Mouse (Mus musculus) heart, embryonic 11.5 days (tissue): ENCODE measurements at regions not wholly inside any gene's neighbourhood (a gene's known extent, or its start where the extent isn't known, plus 50 kb on each side); places are given as distances from the start of the nearest gene placed in this dataset.
"Not testable (repeated sequence)": the region's sequence is repeated elsewhere in the genome, so short reads cannot be mapped to it uniquely, and the experiment has no call there.

ENCODE experiments used
- ATAC-seq: fragments of 200-750 bp; cut with Nextera tagmentation; replicated peaks from 2 replicates; pipeline ENCODE4 v1.8.0; 2017; ENCODE audit warnings: moderate library complexity; ENCODE audit not compliant: insufficient number of reproducible peaks, low FRiP score, low TSS enrichment
- H3K27ac ChIP-seq: fragments of 300-500 bp; sonication (generic); 2 replicates; pipeline ENCODE4 v1.5.1; 2014; ENCODE audit warnings: mild to moderate bottlenecking, low read depth, low read length
- H3K27me3 ChIP-seq: fragments of 300-500 bp; sonication (generic); 2 replicates; pipeline ENCODE4 v1.6.1; 2014; ENCODE audit warnings: mild to moderate bottlenecking, low read length, mixed read lengths; ENCODE audit not compliant: control insufficient read depth, insufficient read depth
- H3K36me3 ChIP-seq: fragments of 300-500 bp; sonication (generic); 2 replicates; pipeline ENCODE4 v1.6.1; 2014; ENCODE audit warnings: mild to moderate bottlenecking, low read length, moderate library complexity, mixed read lengths; ENCODE audit not compliant: control insufficient read depth, insufficient read depth
- H3K4me1 ChIP-seq: fragments of 300-500 bp; sonication (generic); 2 replicates; pipeline ENCODE4 v1.6.1; 2014; ENCODE audit warnings: low read length; ENCODE audit not compliant: control insufficient read depth, insufficient read depth
- H3K4me2 ChIP-seq: fragments of 300-500 bp; sonication (generic); 2 replicates; pipeline ENCODE4 v1.6.1; 2014; ENCODE audit warnings: mild to moderate bottlenecking, moderate library complexity
- H3K4me3 ChIP-seq: fragments of 300-500 bp; sonication (generic); 2 replicates; pipeline ENCODE4 v1.5.1; 2014; ENCODE audit warnings: low read depth, low read length
- H3K9ac ChIP-seq: fragments of 300-500 bp; sonication (generic); 2 replicates; pipeline ENCODE4 v1.6.1; 2014; ENCODE audit warnings: mild to moderate bottlenecking, low read depth, low read length, moderate library complexity
- H3K9me3 ChIP-seq: fragments of 300-500 bp; sonication (generic); replicated peaks from 2 replicates; pipeline ENCODE4 v1.6.1; 2016; ENCODE audit warnings: low read length; ENCODE audit not compliant: control insufficient read depth
- WGBS: fragments of 180-500 bp; shearing (Covaris S2); extraction: QIAGEN DNeasy Blood & Tissue Kit; methylation state at CpG from one replicate; pipeline ENCODE4 v1.1.7; 2014; ENCODE audit not compliant: insufficient replicate concordance; 5-methylcytosine and 5-hydroxymethylcytosine counted together

DNA sequence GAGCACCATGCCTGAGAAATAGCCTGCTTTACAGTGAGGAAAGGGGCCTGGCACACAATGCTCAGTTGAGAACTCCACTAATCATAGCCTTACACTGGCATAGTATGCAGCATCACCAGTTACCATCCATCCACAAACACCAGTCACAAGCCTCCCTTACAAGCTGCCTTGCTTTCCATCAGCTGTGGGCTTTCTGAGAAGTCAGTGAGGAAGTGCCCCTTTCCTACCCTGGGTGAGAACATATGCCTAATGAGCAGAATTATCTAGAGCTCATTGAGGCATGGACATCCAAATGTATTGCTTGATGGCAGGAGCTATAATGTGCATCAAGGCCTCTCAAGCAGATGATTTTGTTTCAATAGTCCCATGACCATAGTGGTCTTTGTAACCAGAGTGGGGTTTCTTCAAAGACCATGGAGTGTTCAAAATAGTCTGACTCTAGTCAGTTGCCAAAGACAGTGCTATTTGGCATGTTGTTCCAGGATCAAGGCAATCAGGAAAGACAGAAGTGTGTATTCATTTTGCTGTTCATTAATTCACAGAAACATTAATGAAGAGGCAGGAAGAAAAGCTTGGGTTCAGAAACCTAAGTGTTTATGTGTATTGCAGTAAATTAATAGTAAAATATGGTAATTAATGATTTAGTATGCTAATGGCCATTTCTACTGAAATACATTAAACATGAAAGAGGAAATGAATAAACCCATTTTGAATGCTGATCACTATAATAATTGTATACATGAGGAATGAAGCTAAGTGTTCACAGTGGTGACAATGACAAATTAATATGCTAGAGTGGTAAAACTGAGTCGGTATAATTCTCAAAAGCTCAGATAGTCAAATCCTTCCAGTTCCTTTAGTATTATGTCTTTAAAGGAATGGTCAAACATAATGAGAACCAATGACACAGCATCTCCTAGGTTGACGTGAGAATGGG is 184.2 kb upstream of the Ugt8a start:
- Histone ChIP-seq H3K27me3 (no peaks in the 10 kb centered on the region), H3K4me1 (no peaks in the 10 kb centered on the region), H3K4me3 (no peak overlapping the region), H3K36me3 (no peaks in the 10 kb centered on the region), H3K9ac (no peak overlapping the region), H3K4me2 (no peak overlapping the region), H3K27ac (no peak overlapping the region), H3K9me3 (no peaks in the 10 kb centered on the region)
- WGBS, result 74% methylated on average over 2 of the region's 2 CpGs
- ATAC-seq, result no peak

DNA sequence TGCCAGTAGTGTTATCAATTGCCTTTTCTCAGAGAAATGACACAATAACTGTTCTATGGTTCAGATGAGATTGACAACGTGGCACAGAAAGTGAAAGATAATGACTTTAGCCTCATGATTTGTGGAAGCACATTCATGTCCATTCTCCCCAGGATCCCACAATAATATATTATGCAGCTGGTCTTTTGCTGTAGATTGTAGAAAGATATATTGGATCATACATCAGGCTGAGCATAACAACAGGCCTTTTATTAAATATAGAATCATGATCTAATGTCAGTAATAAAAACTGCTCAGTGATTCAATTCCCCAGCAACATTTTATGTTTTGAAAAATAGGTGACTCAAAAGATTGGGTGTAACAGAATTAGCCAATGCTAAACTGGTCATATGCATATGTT is 196.9 kb upstream of the Arsj start:
- H3K4me3 ChIP-seq, result no peak overlapping the region
- H3K9me3 ChIP-seq, result no peaks in the 10 kb centered on the region
- WGBS, result 78% methylated on average over 1 of the region's 1 CpGs
- no peaks in the 10 kb centered on the region for H3K27me3 ChIP-seq
- no peaks in the 10 kb centered on the region for H3K36me3 ChIP-seq
- H3K27ac ChIP-seq, result no peak overlapping the region
- H3K4me2 ChIP-seq, result no peak overlapping the region
- no peaks in the 10 kb centered on the region for H3K4me1 ChIP-seq
- no peak for ATAC-seq
- H3K9ac ChIP-seq, result no peak overlapping the region

DNA sequence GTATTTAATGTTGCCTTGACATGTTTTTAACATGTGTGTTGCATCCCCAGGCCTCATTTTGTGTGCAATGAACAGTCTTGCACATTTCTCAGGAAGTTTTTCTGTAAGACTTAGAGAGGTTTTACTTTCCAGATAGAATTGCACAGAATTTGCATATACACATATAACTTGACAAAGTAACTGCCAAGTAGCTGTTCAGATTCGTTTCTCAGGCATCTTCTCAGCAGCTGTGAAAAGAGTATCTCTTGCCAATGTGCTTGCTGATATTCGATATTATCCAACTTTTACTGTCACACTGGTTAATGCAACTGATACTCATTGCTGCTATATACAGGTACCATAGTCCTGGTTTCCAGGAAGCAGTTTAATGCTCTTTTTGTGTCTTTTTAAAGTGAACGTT is 154.5 kb upstream of the Arsj start:
- Histone ChIP-seq H3K4me2 (no peak overlapping the region), H3K27me3 (no peaks in the 10 kb centered on the region), H3K9ac (no peak overlapping the region), H3K4me3 (no peak overlapping the region), H3K9me3 (no peaks in the 10 kb centered on the region), H3K36me3 (no peaks in the 10 kb centered on the region), H3K4me1 (no peaks in the 10 kb centered on the region), H3K27ac (no peak overlapping the region)
- no peak for ATAC-seq
- 77% methylated on average over 3 of the region's 3 CpGs for WGBS

DNA sequence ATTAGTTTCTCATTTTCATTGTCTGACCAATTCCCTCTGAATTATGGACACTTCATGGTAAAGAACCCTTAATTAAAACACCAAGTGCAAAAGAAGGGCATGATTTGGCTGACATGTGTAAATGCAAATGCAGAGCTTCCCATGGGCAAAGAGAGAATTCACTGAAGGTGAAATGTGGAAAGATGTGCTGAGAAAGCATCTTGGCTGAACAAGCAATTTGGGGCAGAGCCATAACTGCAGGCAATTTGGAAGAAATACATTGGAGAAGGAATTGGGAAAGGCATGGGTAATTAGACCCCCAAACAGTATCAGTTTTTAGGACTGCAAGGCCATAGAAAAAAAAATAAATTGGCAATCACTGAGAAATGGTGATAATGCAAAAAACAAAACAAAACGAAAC is 153.3 kb upstream of the Arsj start:
- Histone ChIP-seq H3K4me1 (no peaks in the 10 kb centered on the region), H3K9me3 (no peaks in the 10 kb centered on the region), H3K4me3 (no peak overlapping the region), H3K27ac (no peak overlapping the region), H3K4me2 (no peak overlapping the region), H3K9ac (no peak overlapping the region), H3K36me3 (no peaks in the 10 kb centered on the region), H3K27me3 (no peaks in the 10 kb centered on the region)
- ATAC-seq, result no peak
- 68% methylated on average over 1 of the region's 1 CpGs for WGBS

DNA sequence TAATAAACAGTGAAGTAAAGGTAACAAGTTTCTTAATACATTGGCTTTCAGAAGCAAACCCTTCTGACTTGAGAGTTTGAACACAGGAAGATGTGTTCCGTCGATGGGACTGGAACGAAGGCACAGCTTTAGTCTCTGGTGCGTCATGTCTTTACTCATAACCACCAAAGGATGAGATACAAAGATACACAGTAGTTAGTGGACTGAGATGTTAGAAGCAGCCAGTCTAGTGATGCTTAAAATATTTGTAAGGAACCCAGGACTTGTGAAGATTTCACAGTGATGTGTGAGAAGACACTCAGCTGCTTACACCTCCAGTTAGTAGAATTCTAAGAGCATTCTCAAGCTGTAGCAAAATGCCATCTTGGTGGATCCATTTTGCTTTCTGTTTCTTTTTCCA is 135.9 kb upstream of the Arsj start:
- Histone ChIP-seq H3K4me1 (no peaks in the 10 kb centered on the region), H3K4me3 (no peak overlapping the region), H3K9ac (no peak overlapping the region), H3K9me3 (no peaks in the 10 kb centered on the region), H3K36me3 (no peaks in the 10 kb centered on the region), H3K27me3 (no peaks in the 10 kb centered on the region), H3K4me2 (no peak overlapping the region), H3K27ac (no peak overlapping the region)
- no peak for ATAC-seq
- WGBS, result 86% methylated on average over 4 of the region's 4 CpGs

DNA sequence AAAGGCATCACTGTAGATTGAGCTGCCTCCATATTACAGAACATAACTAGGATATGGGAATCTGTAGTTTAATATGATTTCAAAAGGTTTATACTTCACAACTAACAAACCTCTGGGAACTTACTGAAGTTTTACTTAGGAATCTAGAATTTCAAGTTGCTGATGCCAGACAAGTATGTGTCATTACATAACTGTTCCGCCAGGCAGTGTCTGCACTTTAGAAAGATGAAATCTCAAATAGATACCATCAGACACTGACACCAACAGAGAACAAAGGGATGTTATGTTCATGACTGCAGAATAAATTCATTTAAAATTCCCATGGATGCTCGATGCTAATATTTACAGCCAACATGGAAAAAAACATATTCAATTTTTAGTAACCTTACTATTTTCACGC is 117.7 kb upstream of the Arsj start:
- H3K4me2 ChIP-seq, result no peak overlapping the region
- ATAC-seq, result no peak
- H3K36me3 ChIP-seq, result no peaks in the 10 kb centered on the region
- H3K9me3 ChIP-seq, result no peaks in the 10 kb centered on the region
- no peak overlapping the region for H3K4me3 ChIP-seq
- no peak overlapping the region for H3K27ac ChIP-seq
- 75% methylated on average over 3 of the region's 3 CpGs for WGBS
- H3K9ac ChIP-seq, result no peak overlapping the region
- no peaks in the 10 kb centered on the region for H3K4me1 ChIP-seq
- H3K27me3 ChIP-seq, result no peaks in the 10 kb centered on the region

DNA sequence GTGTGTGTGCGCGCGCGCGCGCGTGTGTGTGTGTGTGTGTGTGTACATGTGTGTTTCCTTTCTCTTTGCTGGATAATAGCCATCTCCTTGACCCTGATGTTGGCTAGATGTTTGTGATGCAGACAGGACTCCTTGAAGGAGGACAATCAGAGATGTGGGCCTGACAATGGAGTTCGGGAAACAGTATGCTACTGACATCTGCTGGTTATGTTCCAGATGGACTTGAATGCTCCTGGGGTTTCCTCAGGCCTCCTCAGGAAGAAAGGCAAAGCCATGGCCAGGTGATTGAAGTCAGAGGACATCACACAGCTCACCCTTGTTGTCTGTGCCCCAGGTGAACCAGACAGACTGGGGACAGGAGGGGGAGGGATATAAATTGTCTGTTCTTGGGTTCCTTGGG is 102.2 kb upstream of the Arsj start:
- Histone ChIP-seq H3K9me3 (no peaks in the 10 kb centered on the region), H3K27ac (no peak overlapping the region), H3K4me2 (no peak overlapping the region), H3K9ac (no peak overlapping the region), H3K4me1 (no peaks in the 10 kb centered on the region), H3K27me3 (no peaks in the 10 kb centered on the region), H3K36me3 (no peaks in the 10 kb centered on the region), H3K4me3 (no peak overlapping the region)
- ATAC-seq, result no peak
- 75% methylated on average over 8 of the region's 8 CpGs for WGBS

DNA sequence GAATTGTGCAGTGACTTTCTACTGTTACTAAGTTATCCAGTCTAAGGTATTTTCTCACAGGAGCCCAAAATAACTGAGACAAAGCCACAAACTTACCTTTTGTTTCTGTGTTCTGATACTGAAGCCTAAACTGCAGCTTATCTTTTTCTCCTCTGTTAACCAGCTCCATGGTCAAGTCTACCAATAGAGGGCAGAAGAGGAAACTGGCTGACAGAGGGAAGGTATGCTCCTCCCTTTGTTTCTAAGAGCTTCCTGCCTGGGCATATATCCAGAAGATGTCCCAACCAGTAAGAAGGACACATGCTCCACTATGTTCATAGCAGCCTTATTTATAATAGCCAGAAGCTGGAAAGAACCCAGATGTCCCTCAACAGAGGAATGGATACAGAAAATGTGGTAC is 91.5 kb upstream of the Arsj start:
- not testable (repeated sequence) for H3K4me3 ChIP-seq, H3K9ac ChIP-seq, H3K36me3 ChIP-seq, H3K4me1 ChIP-seq, H3K9me3 ChIP-seq, ATAC-seq, H3K4me2 ChIP-seq, H3K27ac ChIP-seq, H3K27me3 ChIP-seq

DNA sequence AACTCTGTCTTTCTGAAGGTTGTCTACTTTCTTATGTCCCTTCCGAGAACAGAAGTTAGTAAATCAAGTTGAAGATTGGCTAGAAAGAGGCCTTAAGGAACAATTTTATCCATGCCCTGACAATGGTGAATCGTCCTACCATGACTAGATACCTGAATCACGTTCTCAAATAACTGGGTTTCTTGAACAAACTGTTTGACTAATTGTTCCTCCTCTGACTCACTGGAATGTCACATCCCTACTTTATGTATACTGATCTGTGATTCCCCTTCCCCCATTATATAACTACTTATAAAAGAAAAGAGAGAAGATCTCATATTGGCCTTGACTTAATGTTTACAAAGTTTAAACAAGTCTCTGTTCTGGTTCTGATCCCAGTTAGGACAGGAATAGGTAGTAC is 89.9 kb upstream of the Arsj start:
- no peak overlapping the region for H3K4me3 ChIP-seq
- H3K4me2 ChIP-seq, result no peak overlapping the region
- 72% methylated on average over 3 of the region's 3 CpGs for whole genome bisulfite sequencing
- H3K27me3 ChIP-seq, result no peaks in the 10 kb centered on the region
- no peak overlapping the region for H3K9ac ChIP-seq
- no peaks in the 10 kb centered on the region for H3K4me1 ChIP-seq
- no peak for ATAC-seq
- no peak overlapping the region for H3K27ac ChIP-seq
- H3K9me3 ChIP-seq, result no peaks in the 10 kb centered on the region
- H3K36me3 ChIP-seq, result no peaks in the 10 kb centered on the region
